Mouse (Mus musculus): ENCODE measurements around the gene Abhd17c. TPM values are rescaled to one million over a fixed set of nuclear protein-coding genes. Genes with fewer than 3 reads are reported as not detected.

The Abhd17c gene
- total and polyA plus RNA-seq, 3 experiments = 35.3 to 44.0 (median 40.4) TPM

GRCm38 (mm10) chr7:84192256-84192655 is 40.6 kb upstream of the Abhd17c start:
- H3K27ac ChIP-seq (ENCODE audit: insufficient read depth, low read depth) = no peak overlapping the region
- no peaks in the 10 kb centered on the region for H3K79me2 ChIP-seq (replicated peaks; ENCODE audit: control insufficient read depth, extremely low read depth, insufficient read depth, poor library complexity, severe bottlenecking)
- in situ Hi-C loops (cut with MboI; ENCODE audit: low pct_ligation_motif_present, low pct_unique_long_range_greater_than_20kb, low sequenced_read_pairs) = no loop called here
- peaks cover 17 to 29% of the 10 kb centered on the region in 2 experiments for H3K4me1 ChIP-seq (ENCODE audit: control insufficient read depth in 1 of 2, insufficient read depth in 2 of 2)
- DNase-seq (ENCODE audit: extremely low read depth) = no peak
- no peak for TF ChIP-seq POLR2AphosphoS2 (IDR thresholded peaks at IDR 0.05; ENCODE audit: low read depth, low read length)
- no peak for TF ChIP-seq MAX (IDR thresholded peaks at IDR 0.05; ENCODE audit: low read length)
- TF ChIP-seq MXI1 (IDR thresholded peaks at IDR 0.05; ENCODE audit: low read depth, low read length) = no peak
- TF ChIP-seq TBP (conservative IDR thresholded peaks at IDR 0.05; ENCODE audit: low read depth, low read length) = no peak
- TF ChIP-seq JUND (conservative IDR thresholded peaks at IDR 0.05; ENCODE audit: low read depth, low read length) = no peak
- TF ChIP-seq MEF2A (IDR thresholded peaks at IDR 0.05; ENCODE audit: borderline replicate concordance, low read depth, low read length) = no peak
- no peak for TF ChIP-seq CHD2 (IDR thresholded peaks at IDR 0.05; ENCODE audit: low read length)
- no peak for TF ChIP-seq EP300 (IDR thresholded peaks at IDR 0.05; ENCODE audit: low read length)
- TF ChIP-seq IRF4 (IDR thresholded peaks at IDR 0.05; ENCODE audit: low read depth, low read length) = no peak
- no peak for TF ChIP-seq HCFC1 (IDR thresholded peaks at IDR 0.05; ENCODE audit: low read depth, low read length)
- TF ChIP-seq ZKSCAN1 (IDR thresholded peaks at IDR 0.05; ENCODE audit: borderline replicate concordance, low read depth, low read length) = no peak
- no peak for TF ChIP-seq MYC (IDR thresholded peaks at IDR 0.05; ENCODE audit: low read depth, low read length)
- TF ChIP-seq ETS1 (conservative IDR thresholded peaks at IDR 0.05; ENCODE audit: low read depth, low read length) = no peak
- H3K27me3 ChIP-seq (replicated peaks) = no peaks in the 10 kb centered on the region
- dilution Hi-C loops (cut with MboI; ENCODE audit: extremely low pct_ligation_motif_present, extremely low pct_unique_long_range_greater_than_20kb, low sequenced_read_pairs) = no loop called here
- H3K36me3 ChIP-seq (replicated peaks in 1 of 2; ENCODE audit: control insufficient read depth in 1 of 2, insufficient read depth in 1 of 2, low read length in 1 of 2) = no peaks in the 10 kb centered on the region
- H3K9ac ChIP-seq (ENCODE audit: insufficient read depth, low read depth) = no peak overlapping the region
- H3K4me2 ChIP-seq (ENCODE audit: insufficient read depth, low read depth, poor library complexity, severe bottlenecking) = no peak overlapping the region
- H3K9me3 ChIP-seq (replicated peaks; ENCODE audit: low read length) = peaks cover 2% of the 10 kb centered on the region
- no peak overlapping the region for H3K4me3 ChIP-seq (replicated peaks in 1 of 3; ENCODE audit: low read depth in 2 of 3, low read length in 2 of 3, poor library complexity in 1 of 3)

DNA sequence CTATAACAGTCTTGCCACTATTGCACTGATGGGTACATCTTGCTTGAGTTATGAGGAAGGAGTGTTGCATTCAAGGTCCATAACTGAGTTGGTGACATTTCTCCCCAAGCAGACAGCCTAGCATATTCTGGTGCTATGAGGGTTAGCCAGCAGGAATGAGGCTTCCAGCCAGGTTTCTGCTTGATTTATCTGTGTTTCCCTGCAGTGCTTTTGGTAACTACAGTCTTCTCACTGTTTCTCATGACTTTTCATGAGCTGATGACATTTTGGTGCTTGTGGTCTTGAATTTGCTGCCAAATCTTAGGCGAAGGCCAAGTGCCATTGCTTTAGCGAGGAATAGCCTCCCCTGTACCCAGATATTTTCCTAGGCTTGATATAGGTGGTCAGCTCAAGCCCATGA is 39.8 kb upstream of the Abhd17c start:
- no peak overlapping the region for H3K4me2 ChIP-seq (ENCODE audit: insufficient read depth, low read depth, poor library complexity, severe bottlenecking)
- no peaks in the 10 kb centered on the region for H3K79me2 ChIP-seq (replicated peaks; ENCODE audit: control insufficient read depth, extremely low read depth, insufficient read depth, poor library complexity, severe bottlenecking)
- H3K9me3 ChIP-seq (replicated peaks; ENCODE audit: low read length) = peaks cover 2% of the 10 kb centered on the region
- H3K9ac ChIP-seq (ENCODE audit: insufficient read depth, low read depth) = no peak overlapping the region
- dilution Hi-C loops (cut with MboI; ENCODE audit: extremely low pct_ligation_motif_present, extremely low pct_unique_long_range_greater_than_20kb, low sequenced_read_pairs) = no loop called here
- no peaks in the 10 kb centered on the region for H3K36me3 ChIP-seq (replicated peaks in 1 of 2; ENCODE audit: control insufficient read depth in 1 of 2, insufficient read depth in 1 of 2, low read length in 1 of 2)
- TF ChIP-seq E2F4 (IDR thresholded peaks at IDR 0.05; ENCODE audit: insufficient replicate concordance, low read depth, low read length) = no peak
- TF ChIP-seq CHD1 (IDR thresholded peaks at IDR 0.05; ENCODE audit: low read depth, low read length) = no peak
- peaks cover 9 to 26% of the 10 kb centered on the region in 2 experiments for H3K4me1 ChIP-seq (ENCODE audit: control insufficient read depth in 1 of 2, insufficient read depth in 2 of 2)
- in situ Hi-C loops (cut with MboI; ENCODE audit: low pct_ligation_motif_present, low pct_unique_long_range_greater_than_20kb, low sequenced_read_pairs) = no loop called here
- H3K27me3 ChIP-seq (replicated peaks) = no peaks in the 10 kb centered on the region
- H3K27ac ChIP-seq (ENCODE audit: insufficient read depth, low read depth) = no peak overlapping the region
- DNase-seq (ENCODE audit: extremely low read depth) = no peak
- no peak overlapping the region for H3K4me3 ChIP-seq (replicated peaks in 1 of 3; ENCODE audit: low read depth in 2 of 3, low read length in 2 of 3, poor library complexity in 1 of 3)

GRCm38 (mm10) chr7:84188196-84188595 is 36.5 kb upstream of the Abhd17c start:
- Histone ChIP-seq H3K4me3 (replicated peaks in 1 of 3; ENCODE audit: low read depth in 2 of 3, low read length in 2 of 3, poor library complexity in 1 of 3) (no peak overlapping the region), H3K27me3 (replicated peaks) (no peaks in the 10 kb centered on the region), H3K27ac (ENCODE audit: insufficient read depth, low read depth) (no peak overlapping the region), H3K36me3 (replicated peaks in 1 of 2; ENCODE audit: control insufficient read depth in 1 of 2, insufficient read depth in 1 of 2, low read length in 1 of 2) (no peaks in the 10 kb centered on the region), H3K4me2 (ENCODE audit: insufficient read depth, low read depth, poor library complexity, severe bottlenecking) (no peak overlapping the region), H3K79me2 (replicated peaks; ENCODE audit: control insufficient read depth, extremely low read depth, insufficient read depth, poor library complexity, severe bottlenecking) (no peaks in the 10 kb centered on the region), H3K9me3 (replicated peaks; ENCODE audit: low read length) (peaks cover 2% of the 10 kb centered on the region), H3K4me1 (ENCODE audit: control insufficient read depth in 1 of 2, insufficient read depth in 2 of 2) (peaks cover 4 to 14% of the 10 kb centered on the region in 2 experiments; a peak in 3 of 4 replicates), H3K9ac (ENCODE audit: insufficient read depth, low read depth) (no peak overlapping the region)
- no peak for DNase-seq (ENCODE audit: extremely low read depth)
- no peak for TF ChIP-seq TBP (conservative IDR thresholded peaks at IDR 0.05; ENCODE audit: low read depth, low read length)
- no peak for TF ChIP-seq USF1 (IDR thresholded peaks at IDR 0.05; ENCODE audit: low read depth, low read length)
- TF ChIP-seq NELFE (IDR thresholded peaks at IDR 0.05; ENCODE audit: low read depth, low read length) = no peak
- no peak for TF ChIP-seq MEF2A (IDR thresholded peaks at IDR 0.05; ENCODE audit: borderline replicate concordance, low read depth, low read length)
- no peak for TF ChIP-seq EP300 (IDR thresholded peaks at IDR 0.05; ENCODE audit: low read length)
- no peak for TF ChIP-seq SIN3A (IDR thresholded peaks at IDR 0.05; ENCODE audit: low read length)
- no peak for TF ChIP-seq CHD2 (IDR thresholded peaks at IDR 0.05; ENCODE audit: low read length)
- no peak for TF ChIP-seq PAX5 (IDR thresholded peaks at IDR 0.05; ENCODE audit: low read length)
- TF ChIP-seq ZC3H11A (IDR thresholded peaks at IDR 0.05; ENCODE audit: low read depth, low read length) = no peak
- no peak for TF ChIP-seq MAX (IDR thresholded peaks at IDR 0.05; ENCODE audit: low read length)
- TF ChIP-seq JUND (conservative IDR thresholded peaks at IDR 0.05; ENCODE audit: low read depth, low read length) = no peak
- TF ChIP-seq MXI1 (IDR thresholded peaks at IDR 0.05; ENCODE audit: low read depth, low read length) = no peak
- no peak for TF ChIP-seq ZKSCAN1 (IDR thresholded peaks at IDR 0.05; ENCODE audit: borderline replicate concordance, low read depth, low read length)
- no peak for TF ChIP-seq SMC3 (IDR thresholded peaks at IDR 0.05; ENCODE audit: low read depth, low read length)
- no peak for TF ChIP-seq CHD1 (IDR thresholded peaks at IDR 0.05; ENCODE audit: low read depth, low read length)
- no peak for TF ChIP-seq HCFC1 (IDR thresholded peaks at IDR 0.05; ENCODE audit: low read depth, low read length)
- TF ChIP-seq MAFK (IDR thresholded peaks at IDR 0.05; ENCODE audit: insufficient replicate concordance, low read length) = no peak
- no peak for TF ChIP-seq GABPA (IDR thresholded peaks at IDR 0.05; ENCODE audit: insufficient replicate concordance, low read depth, low read length)
- in situ Hi-C loops (cut with MboI; ENCODE audit: low pct_ligation_motif_present, low pct_unique_long_range_greater_than_20kb, low sequenced_read_pairs) (no loop called here), dilution Hi-C loops (cut with MboI; ENCODE audit: extremely low pct_ligation_motif_present, extremely low pct_unique_long_range_greater_than_20kb, low sequenced_read_pairs) (no loop called here)
